Mouse (Mus musculus) lung, postnatal 0 days (tissue): ENCODE results near the gene Dnajc4. TPM values are rescaled to one million over a fixed set of nuclear protein-coding genes. Genes with fewer than 3 reads are reported as not detected.

ENCODE experiments used
- ATAC-seq: fragments of 200-750 bp; cut with Nextera tagmentation; 2 replicates; pipeline ENCODE4 v1.8.0; 2017; ENCODE audit warnings: moderate library complexity
- DNase-seq: peaks from one replicate; pipeline ENCODE4 v3.0.0-alpha.2; 2016; ENCODE audit warnings: low spot score
- H3K27ac ChIP-seq: fragments of 300-500 bp; sonication (generic); 2 replicates; pipeline ENCODE4 v1.5.1; 2014; ENCODE audit warnings: antibody characterized with exemption, mild to moderate bottlenecking, low read length, mixed read lengths
- H3K27me3 ChIP-seq: fragments of 300-500 bp; sonication (generic); replicated peaks from 2 replicates; pipeline ENCODE4 v1.6.1; 2014; ENCODE audit warnings: low read length, mixed read lengths; ENCODE audit not compliant: insufficient read depth
- H3K36me3 ChIP-seq: fragments of 300-500 bp; sonication (generic); 2 replicates; pipeline ENCODE4 v1.6.1; 2014; ENCODE audit warnings: low read length, mixed read lengths; ENCODE audit not compliant: insufficient read depth
- H3K4me1 ChIP-seq: fragments of 300-500 bp; sonication (generic); 2 replicates; pipeline ENCODE4 v1.6.1; 2014; ENCODE audit warnings: antibody characterized with exemption, low read depth, low read length, mixed read lengths; ENCODE audit not compliant: insufficient read depth
- H3K4me2 ChIP-seq: fragments of 300-500 bp; sonication (generic); replicated peaks from 2 replicates; pipeline ENCODE4 v1.6.1; 2014; ENCODE audit warnings: low read depth, mild to moderate bottlenecking, low read length, moderate library complexity, mixed read lengths
- H3K4me3 ChIP-seq: fragments of 300-500 bp; sonication (generic); 2 replicates; pipeline ENCODE4 v1.5.1; 2014; ENCODE audit warnings: low read depth, low read length
- H3K9ac ChIP-seq: fragments of 300-500 bp; sonication (generic); replicated peaks from 2 replicates; pipeline ENCODE4 v1.6.1; 2014; ENCODE audit warnings: low read depth, mild to moderate bottlenecking
- H3K9me3 ChIP-seq: fragments of 300-500 bp; sonication (generic); 2 replicates; pipeline ENCODE4 v1.6.1; 2016; ENCODE audit warnings: low read length, mixed read lengths
- CTCF ChIP-seq: IDR thresholded peaks from 2 replicates; pipeline ENCODE4 v1.5.1; 2016; ENCODE audit warnings: antibody characterized with exemption, mild to moderate bottlenecking
- EP300 ChIP-seq: IDR thresholded peaks from 2 replicates; pipeline ENCODE4 v1.6.1; 2016; ENCODE audit warnings: antibody characterized with exemption, mild to moderate bottlenecking, control low read depth
- WGBS: fragments of 180-500 bp; shearing (Covaris S2); extraction: QIAGEN DNeasy Blood & Tissue Kit; methylation state at CpG from one replicate; pipeline ENCODE4 v1.1.7; 2014; 5-methylcytosine and 5-hydroxymethylcytosine counted together
- polyA plus RNA-seq: library from polyadenylated mRNA; unstranded; fragments of >200 nt; fragmentation: Nextera tagmentation; extraction: Ambion mirVana; gene quantifications from 2 replicates; pipeline ENCODE4 v1.2.1, GENCODE M21; 2015

The Dnajc4 gene
- 32.7 and 33.2 TPM in 2 replicates for polyA plus RNA-seq

- TF ChIP-seq CTCF: no peak; the same call in 1 of the 2 replicates
- 0 out of 2 replicates have a peak, but pooled peaks have one; percentile 23 for TF ChIP-seq EP300
- 1% methylated on average over 37 of the region's 37 CpGs for WGBS
Observed at GRCm38 (mm10) chr19:6992011-6992858, at the start of gene Dnajc4. Gene Dnajc4, minus strand, starts transcription at chr19:6992572.

DNA sequence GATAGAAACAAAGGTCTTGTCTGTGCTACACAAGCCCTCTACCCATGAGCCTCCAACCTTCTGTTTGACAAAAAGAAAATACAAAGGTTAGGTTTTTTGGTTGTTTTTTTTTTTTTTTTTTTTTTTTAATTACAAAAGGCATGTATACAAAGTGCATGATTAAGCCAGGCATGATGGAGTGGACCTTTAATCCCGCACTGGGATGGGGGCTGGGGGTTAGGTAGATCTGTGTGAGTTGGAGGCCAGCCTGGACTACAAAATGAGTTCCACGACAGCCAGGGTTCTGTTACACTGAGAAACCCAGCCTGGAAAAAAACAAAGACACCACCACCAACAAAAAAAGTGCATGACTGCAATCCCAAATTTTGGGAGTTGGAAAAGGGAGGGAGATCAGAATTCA, 48.8 kb upstream of the Dnajc4 start:
- no peaks in the 10 kb centered on the region for H3K27me3 ChIP-seq
- 0 out of 2 replicates have a peak overlapping the region, but pooled peaks have one; percentile 94 for H3K27ac ChIP-seq
- H3K9ac ChIP-seq: no peak overlapping the region
- TF ChIP-seq EP300: no peak
- no peak for TF ChIP-seq CTCF
- no peaks in the 10 kb centered on the region for H3K36me3 ChIP-seq
- DNase-seq (no peak), ATAC-seq (no peak)
- no peaks in the 10 kb centered on the region for H3K4me1 ChIP-seq
- WGBS: 87% methylated on average over 2 of the region's 2 CpGs
- no peak overlapping the region for H3K4me3 ChIP-seq
- peak overlapping the region; percentile 67; the same call in 1 of the 2 replicates for H3K4me2 ChIP-seq
- H3K9me3 ChIP-seq: no peaks in the 10 kb centered on the region

More at GRCm38 (mm10) chr19:6992011-6992858, at the start of gene Dnajc4:
- H3K4me3 ChIP-seq: peak within 1 kb of the TSS; percentile 48
- no peaks in the 10 kb centered on the region for H3K9me3 ChIP-seq
- H3K4me2 ChIP-seq: peak within 1 kb of the TSS; percentile 93
- no peaks in the 10 kb centered on the region for H3K36me3 ChIP-seq
- H3K27ac ChIP-seq: peak within 1 kb of the TSS; percentile 72
- H3K4me1 ChIP-seq: peaks cover 21% of the 10 kb centered on the region; the same call in 1 of the 2 replicates
- no peaks in the 10 kb centered on the region for H3K27me3 ChIP-seq
- peak; percentile 99 for DNase-seq
- peak; percentile 96 for ATAC-seq
- H3K9ac ChIP-seq: peak within 1 kb of the TSS; percentile 50

DNA sequence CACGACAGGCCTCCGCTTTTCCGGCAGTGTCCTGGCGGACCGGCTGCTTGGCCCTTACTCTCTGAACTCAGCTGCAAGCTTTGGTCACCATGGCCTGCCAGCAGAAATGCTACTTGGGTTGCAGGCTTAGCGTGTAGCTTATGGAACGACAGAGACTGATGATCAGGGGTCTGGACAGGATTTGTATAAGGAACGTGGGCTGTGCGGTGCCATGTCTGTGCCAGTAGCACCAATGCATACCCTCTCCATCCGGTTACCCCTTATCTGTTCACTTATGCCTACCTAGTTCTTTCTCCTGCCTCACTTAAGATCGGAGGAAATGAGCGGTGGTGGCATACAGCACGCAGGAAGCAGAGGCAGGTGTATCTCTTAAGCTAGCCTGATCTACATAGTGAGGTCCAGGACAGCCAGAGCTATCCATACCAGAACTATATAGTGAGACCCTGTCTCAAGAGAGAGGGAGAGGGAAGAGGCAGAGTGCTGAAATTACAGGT, 48.3 kb upstream of the Dnajc4 start:
- H3K4me1 ChIP-seq: no peaks in the 10 kb centered on the region
- peak overlapping the region; percentile 50 for H3K9ac ChIP-seq
- no peaks in the 10 kb centered on the region for H3K9me3 ChIP-seq
- peak overlapping the region; percentile 94 for H3K27ac ChIP-seq
- peak overlapping the region; percentile 67 for H3K4me2 ChIP-seq
- ATAC-seq (0 out of 2 replicates have a peak, but pooled peaks have one; percentile 0), DNase-seq (no peak)
- 15% methylated on average over 13 of the region's 13 CpGs for WGBS
- no peaks in the 10 kb centered on the region for H3K36me3 ChIP-seq
- TF ChIP-seq CTCF (no peak), EP300 (no peak)
- H3K27me3 ChIP-seq: no peaks in the 10 kb centered on the region
- peak overlapping the region; percentile 46 for H3K4me3 ChIP-seq

DNA sequence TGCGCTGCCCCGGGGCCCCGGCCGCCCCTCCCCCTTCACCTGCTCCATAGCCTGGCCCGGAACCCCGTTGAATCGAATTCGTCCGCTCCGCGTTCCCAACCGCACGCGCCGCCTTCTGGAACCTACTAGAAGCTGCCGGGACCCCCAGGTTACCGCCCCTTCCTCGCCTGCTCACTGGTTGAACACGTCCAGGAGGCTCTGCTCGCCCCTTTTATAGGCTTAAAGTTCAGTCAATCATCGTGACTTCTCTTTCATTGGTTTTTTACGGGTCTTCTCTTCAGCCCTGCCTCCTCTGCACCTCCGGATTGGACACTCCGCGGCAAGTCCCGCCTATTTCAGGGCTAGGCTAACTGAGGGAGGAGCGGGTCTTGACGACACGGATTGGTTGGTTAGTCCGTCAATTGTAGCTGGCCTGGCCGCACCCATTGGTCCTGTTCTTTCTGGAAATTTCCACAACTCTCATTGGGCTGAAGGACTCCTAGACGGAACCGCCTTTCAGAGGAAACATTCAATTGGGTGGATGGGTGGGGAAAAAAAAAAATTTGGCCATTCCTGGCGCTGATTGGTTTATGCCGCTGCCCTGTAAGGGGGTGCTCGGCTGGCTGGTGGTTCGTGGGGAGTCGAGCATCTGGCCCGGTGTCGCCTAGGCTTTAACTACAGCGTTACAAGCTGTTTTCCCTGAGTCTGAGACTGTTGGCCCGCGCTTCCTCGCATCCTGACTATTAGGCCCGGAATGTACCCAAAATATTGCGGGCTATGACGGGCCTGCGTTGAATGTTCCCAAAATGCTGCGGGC, 47.7 kb upstream of the Dnajc4 start, which contains the start of gene Stip1:
Gene Stip1 (minus strand): TSS at position 127 of the 796 bp plus-strand sequence.
- Histone ChIP-seq H3K36me3 (no peaks in the 10 kb centered on the region), H3K4me3 (peak within 1 kb of the TSS; percentile 75), H3K4me1 (no peaks in the 10 kb centered on the region), H3K9ac (peak within 1 kb of the TSS; percentile 64), H3K9me3 (no peaks in the 10 kb centered on the region), H3K27me3 (no peaks in the 10 kb centered on the region), H3K27ac (peak within 1 kb of the TSS; percentile 94), H3K4me2 (peak within 1 kb of the TSS; percentile 82)
- DNase-seq (peak; percentile 100), ATAC-seq (peak; percentile 99)
- TF ChIP-seq EP300 (peak; percentile 85), CTCF (peak; percentile 67)
- under 1% methylated on average over 46 of the region's 49 CpGs for WGBS

DNA sequence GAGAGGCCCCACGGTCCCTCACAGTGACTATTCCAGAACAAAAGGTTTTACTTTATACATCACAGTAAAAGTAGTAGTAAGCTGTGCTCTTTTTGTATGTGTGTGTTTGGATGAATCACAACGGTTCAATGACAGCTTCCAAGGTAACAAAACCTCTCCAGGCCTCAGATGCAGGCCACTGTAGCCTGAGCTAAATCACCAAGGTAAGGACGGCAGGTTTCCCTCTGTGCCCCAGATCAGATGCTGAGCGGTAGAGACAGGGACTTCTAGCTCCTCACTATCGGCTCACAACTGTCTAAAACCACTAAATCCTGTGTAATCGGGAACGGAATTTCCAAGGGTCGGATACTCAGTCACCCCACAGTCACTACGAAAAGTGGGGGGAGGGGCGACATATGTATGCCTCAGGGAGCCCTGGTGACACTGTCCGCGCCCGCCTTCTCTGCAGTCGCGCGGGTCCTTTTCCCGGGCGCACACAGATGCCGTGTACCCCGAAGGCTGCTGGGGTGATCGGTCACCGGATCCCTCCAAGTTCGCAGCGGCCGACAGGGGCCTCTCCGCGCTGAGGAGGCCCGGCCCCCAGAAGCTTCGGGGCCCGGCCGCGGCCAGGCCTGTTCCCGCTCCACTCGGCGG, 46.8 kb upstream of the Dnajc4 start:
- DNase-seq (peak; percentile 75), ATAC-seq (peak; percentile 5)
- WGBS: 4% methylated on average over 34 of the region's 35 CpGs

More for the DNA sequence above, 46.8 kb upstream of the Dnajc4 start:
- Histone ChIP-seq H3K27ac (peak overlapping the region; percentile 85), H3K4me1 (no peaks in the 10 kb centered on the region), H3K27me3 (no peaks in the 10 kb centered on the region), H3K9ac (peak overlapping the region; percentile 64), H3K9me3 (no peaks in the 10 kb centered on the region), H3K4me3 (peak overlapping the region; percentile 75), H3K36me3 (no peaks in the 10 kb centered on the region), H3K4me2 (peak overlapping the region; percentile 82)
- TF ChIP-seq EP300 (no peak), CTCF (no peak)
